Mouse (Mus musculus): ENCODE measurements around the gene Trhr2.

The Trhr2 gene

GRCm38 (mm10) chr8:122360696-122361416 lies at the start of gene Trhr2:
Gene Trhr2, minus strand, starts transcription at chr8:122360746.
- DNase-seq (ENCODE audit: low read depth, low spot score): no peak

GRCm38 (mm10) chr8:122407678-122408077 lies 47.1 kb upstream of the Trhr2 start:
- no peak for DNase-seq (ENCODE audit: low read depth, low spot score)

- no peak for DNase-seq (ENCODE audit: low read depth, low spot score)
Measured at GRCm38 (mm10) chr8:122405146-122405805, 44.7 kb upstream of the Trhr2 start.

- DNase-seq (ENCODE audit: low read depth, low spot score): no peak
Measured at GRCm38 (mm10) chr8:122398186-122398585, 37.6 kb upstream of the Trhr2 start.

GRCm38 (mm10) chr8:122395291-122395690 lies 34.7 kb upstream of the Trhr2 start:
- no peak for DNase-seq (ENCODE audit: low read depth, low spot score)

GRCm38 (mm10) chr8:122393717-122394116 lies 33.2 kb upstream of the Trhr2 start:
- no peak for DNase-seq (ENCODE audit: low read depth, low spot score)

GRCm38 (mm10) chr8:122390758-122391157 lies 30.2 kb upstream of the Trhr2 start:
- DNase-seq (ENCODE audit: low read depth, low spot score): no peak

- no peak for DNase-seq (ENCODE audit: low read depth, low spot score)
Measured at GRCm38 (mm10) chr8:122389357-122389756, 28.8 kb upstream of the Trhr2 start.

- no peak for DNase-seq (ENCODE audit: low read depth, low spot score)
Measured at GRCm38 (mm10) chr8:122383039-122383438, 22.5 kb upstream of the Trhr2 start.

GRCm38 (mm10) chr8:122376365-122377231 lies 16.1 kb upstream of the Trhr2 start, which contains the start of gene Zc3h18:
Gene Zc3h18, plus strand, starts transcription at chr8:122376609.
- peak; percentile 99 for DNase-seq (ENCODE audit: low read depth, low spot score)

GRCm38 (mm10) chr8:122375751-122376364 lies 15.3 kb upstream of the Trhr2 start:
- no peak for DNase-seq (ENCODE audit: low read depth, low spot score)

GRCm38 (mm10) chr8:122375320-122375719 lies 14.8 kb upstream of the Trhr2 start:
- no peak for DNase-seq (ENCODE audit: low read depth, low spot score)

GRCm38 (mm10) chr8:122371706-122372105 lies 11.2 kb upstream of the Trhr2 start:
- no peak for DNase-seq (ENCODE audit: low read depth, low spot score)

GRCm38 (mm10) chr8:122369665-122370064 lies 9.1 kb upstream of the Trhr2 start:
- peak; percentile 59 for DNase-seq (ENCODE audit: low read depth, low spot score)

- DNase-seq (ENCODE audit: low read depth, low spot score): no peak
Measured at GRCm38 (mm10) chr8:122368494-122368893, 7.9 kb upstream of the Trhr2 start.

- DNase-seq (ENCODE audit: low read depth, low spot score): no peak
Measured at GRCm38 (mm10) chr8:122362967-122363366, 2.4 kb upstream of the Trhr2 start.

- DNase-seq (ENCODE audit: low read depth, low spot score): no peak
Measured at GRCm38 (mm10) chr8:122362271-122362670, 1.7 kb upstream of the Trhr2 start.

GRCm38 (mm10) chr8:122359111-122359775 lies 1.3 kb downstream of the Trhr2 start:
- DNase-seq (ENCODE audit: low read depth, low spot score): no peak

GRCm38 (mm10) chr8:122357641-122358040 lies 2.9 kb downstream of the Trhr2 start:
- no peak for DNase-seq (ENCODE audit: low read depth, low spot score)

GRCm38 (mm10) chr8:122357202-122357601 lies 3.3 kb downstream of the Trhr2 start:
- DNase-seq (ENCODE audit: low read depth, low spot score): no peak
